In the genomic region with DNA sequence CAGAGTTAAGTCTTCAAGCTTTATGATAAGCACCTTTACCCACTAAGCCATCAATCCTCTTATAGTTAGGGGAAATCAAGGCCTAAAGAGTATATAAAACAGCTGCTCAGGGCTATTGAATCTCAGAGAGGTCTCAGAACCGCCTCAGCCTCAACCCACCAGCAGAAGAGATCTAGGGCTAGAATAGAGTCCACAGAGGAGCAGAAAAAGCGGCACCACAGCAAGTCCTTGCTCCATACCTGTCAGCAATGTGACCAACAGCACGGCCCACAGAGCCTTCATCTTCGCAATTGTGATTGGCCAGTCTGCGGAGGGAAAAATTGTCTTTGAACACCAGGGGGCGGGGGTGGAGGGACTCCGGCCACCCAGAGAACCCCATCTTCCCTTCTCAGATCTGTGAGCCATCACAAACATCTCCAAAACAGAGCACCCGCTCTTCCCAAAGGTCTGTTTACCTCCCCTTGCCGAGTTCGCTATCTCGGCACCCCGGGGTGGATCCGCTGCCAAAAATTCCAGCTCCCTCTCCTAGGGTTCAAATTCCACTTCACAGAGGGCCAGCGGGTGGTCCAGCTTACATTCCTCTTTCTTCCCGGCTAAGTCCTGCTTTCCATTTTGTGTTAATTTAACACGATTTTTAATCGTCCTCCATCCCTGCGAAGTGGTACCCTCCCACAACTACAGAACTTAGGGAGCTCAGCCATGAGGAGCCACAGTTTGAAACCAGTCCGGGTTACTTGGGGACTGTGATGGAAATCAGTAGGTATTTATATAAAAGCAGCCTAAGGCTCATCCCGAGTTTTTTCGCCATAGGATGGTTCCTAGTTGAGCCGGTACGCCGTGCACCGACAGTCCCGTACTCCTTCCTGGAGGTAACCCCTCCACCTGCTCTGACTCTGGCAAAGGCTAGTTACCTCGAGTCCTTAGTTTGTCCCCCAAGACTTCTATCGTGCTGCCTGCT, we compare ENCODE assay signal across 7 mouse cellular contexts. TPM values are rescaled to one million over a fixed set of nuclear protein-coding genes. Genes with fewer than 3 reads are reported as not detected.
A peak's percentile ranks its signal among the peaks of the same experiment; 100 is the strongest.
DNase-seq lines count a peak whose midpoint lies in the region; ATAC-seq lines count a peak whose summit lies in the region.

No protein-coding gene starts in this region.

- peaks cover 34% of the 10 kb centered on the region for H3K36me3 ChIP-seq in ES-E14 (ENCODE audit: control insufficient read depth, insufficient read depth, low read length, poor library complexity, severe bottlenecking)
- peaks cover 8% of the 10 kb centered on the region; the same call in 1 of the 2 replicates for H3K36me3 ChIP-seq in hindbrain, embryonic 11.5 days (ENCODE audit: control insufficient read depth, insufficient read depth, low read length)
- H3K36me3 ChIP-seq in liver, embryonic 11.5 days (ENCODE audit: control insufficient read depth, insufficient read depth, low read length): peaks cover 22% of the 10 kb centered on the region
- no peaks in the 10 kb centered on the region for H3K36me3 ChIP-seq in neural tube, embryonic 14.5 days (ENCODE audit: control insufficient read depth, insufficient read depth, low read length)

- H3K4me1 ChIP-seq in ES-E14 (ENCODE audit: control insufficient read depth in 2 of 2, insufficient read depth in 2 of 2, low read length in 2 of 2, poor library complexity in 1 of 2): peaks cover 0 to 40% of the 10 kb centered on the region in 2 experiments; a peak in 2 of 4 replicates
- H3K4me1 ChIP-seq in brown adipose tissue, adult 24 weeks (ENCODE audit: control insufficient read depth, insufficient read depth, insufficient read length, low read length): peaks cover 37% of the 10 kb centered on the region
- H3K4me1 ChIP-seq in hindbrain, embryonic 11.5 days (replicated peaks; ENCODE audit: control insufficient read depth, insufficient read depth, low read length): peaks cover 3% of the 10 kb centered on the region; the same call in 1 of the 2 replicates
- peaks cover 75% of the 10 kb centered on the region for H3K4me1 ChIP-seq in liver, embryonic 11.5 days (replicated peaks; ENCODE audit: control insufficient read depth, insufficient read depth, low read length)
- H3K4me1 ChIP-seq in neural tube, embryonic 14.5 days (ENCODE audit: control insufficient read depth, insufficient read depth, low read length): peaks cover 5% of the 10 kb centered on the region

- no peak for DNase-seq in ES-E14 (ENCODE audit: low read depth, low spot score)
- DNase-seq in hindbrain, embryonic 11.5 days (ENCODE audit: low spot score): peak; percentile 65
- DNase-seq in liver, embryonic 11.5 days (ENCODE audit: low spot score): no peak
- DNase-seq in left cerebral cortex, postnatal 36 days (ENCODE audit: low spot score in 2 of 2): no peak
- no peak for DNase-seq in ovary, postnatal 14 days (ENCODE audit: low spot score)

- H3K4me2 ChIP-seq in hindbrain, embryonic 11.5 days (replicated peaks; ENCODE audit: low read depth, low read length): peak overlapping the region; percentile 43
- peak overlapping the region; percentile 76 for H3K4me2 ChIP-seq in liver, embryonic 11.5 days
- H3K4me2 ChIP-seq in neural tube, embryonic 14.5 days (ENCODE audit: low read depth, low read length): peak overlapping the region; percentile 47

- WGBS in hindbrain, embryonic 11.5 days: 3% methylated on average over 28 of the region's 28 CpGs
- WGBS in liver, embryonic 11.5 days: 4% methylated on average over 28 of the region's 28 CpGs
- 5% methylated on average over 28 of the region's 28 CpGs for WGBS in neural tube, embryonic 14.5 days

- H3K4me3 ChIP-seq in ES-E14 (ENCODE audit: insufficient read depth in 1 of 2, low read depth in 1 of 2, low read length in 2 of 2, poor library complexity in 1 of 2, severe bottlenecking in 1 of 2): peak overlapping the region; percentile 61 to 79
- H3K4me3 ChIP-seq in brown adipose tissue, adult 24 weeks (ENCODE audit: insufficient read depth, low read depth, low read length): peak overlapping the region; percentile 64
- peak overlapping the region; percentile 29 for H3K4me3 ChIP-seq in hindbrain, embryonic 11.5 days (ENCODE audit: low read depth, low read length)
- H3K4me3 ChIP-seq in liver, embryonic 11.5 days (ENCODE audit: low read depth, low read length): peak overlapping the region; percentile 58
- H3K4me3 ChIP-seq in neural tube, embryonic 14.5 days (ENCODE audit: low read depth, low read length): peak overlapping the region; percentile 28

- no peak for ATAC-seq in hindbrain, embryonic 11.5 days (ENCODE audit: low FRiP score)
- no peak for ATAC-seq in liver, embryonic 11.5 days (replicated peaks; ENCODE audit: low FRiP score)
- ATAC-seq in neural tube, embryonic 14.5 days (ENCODE audit: low read depth): no peak

- H3K9me3 ChIP-seq in ES-E14 (ENCODE audit: control insufficient read depth, insufficient read depth, low read depth, low read length): no peaks in the 10 kb centered on the region
- H3K9me3 ChIP-seq in hindbrain, embryonic 11.5 days (ENCODE audit: control insufficient read depth, low read length): no peaks in the 10 kb centered on the region
- H3K9me3 ChIP-seq in liver, embryonic 11.5 days (ENCODE audit: control insufficient read depth, low read length): no peaks in the 10 kb centered on the region
- H3K9me3 ChIP-seq in neural tube, embryonic 14.5 days (ENCODE audit: control insufficient read depth, low read length): no peaks in the 10 kb centered on the region

- H3K27ac ChIP-seq in ES-E14 (ENCODE audit: insufficient read depth, low read depth, low read length, poor library complexity, severe bottlenecking): peak overlapping the region; percentile 67
- H3K27ac ChIP-seq in brown adipose tissue, adult 24 weeks (replicated peaks; ENCODE audit: low read depth, low read length): peak overlapping the region; percentile 90
- no peak overlapping the region for H3K27ac ChIP-seq in hindbrain, embryonic 11.5 days (ENCODE audit: low read depth, low read length)
- H3K27ac ChIP-seq in liver, embryonic 11.5 days (ENCODE audit: low read depth, low read length): peak overlapping the region; percentile 68
- no peak overlapping the region for H3K27ac ChIP-seq in neural tube, embryonic 14.5 days (ENCODE audit: low read depth, low read length)

- in situ Hi-C loops in ES-E14 (cut with MboI; ENCODE audit: low sequenced_read_pairs in 2 of 2, unreplicated experiment in 2 of 2): no loop called here

- no peaks in the 10 kb centered on the region for H3K27me3 ChIP-seq in hindbrain, embryonic 11.5 days (ENCODE audit: control insufficient read depth, insufficient read depth, low read length)
- no peaks in the 10 kb centered on the region for H3K27me3 ChIP-seq in liver, embryonic 11.5 days (replicated peaks; ENCODE audit: control insufficient read depth, insufficient read depth, low read length)
- no peaks in the 10 kb centered on the region for H3K27me3 ChIP-seq in neural tube, embryonic 14.5 days (ENCODE audit: control insufficient read depth, insufficient read depth, low read length)

- intact Hi-C loops in left cerebral cortex, postnatal 36 days (cut with DNase I): no loop called here

- peak overlapping the region; percentile 88 for H3K9ac ChIP-seq in ES-E14 (ENCODE audit: insufficient read depth, low read depth, low read length, poor library complexity, severe bottlenecking)
- peak overlapping the region; percentile 59 for H3K9ac ChIP-seq in hindbrain, embryonic 11.5 days (ENCODE audit: low read depth, low read length)
- peak overlapping the region; percentile 69 for H3K9ac ChIP-seq in liver, embryonic 11.5 days (ENCODE audit: low read depth, low read length)
- H3K9ac ChIP-seq in neural tube, embryonic 14.5 days (replicated peaks; ENCODE audit: low read depth, low read length): peak overlapping the region; percentile 39; the same call in 1 of the 2 replicates

RNA-seq across cellular contexts. Expression of gene Apoe, which starts 0.8 kb away (rescaled TPM):
- 683 and 2,144 TPM in 2 replicates for total RNA-seq in ES-E14 (2012; rRNA removed)
- 777 and 1,675 TPM in 2 replicates for polyA plus RNA-seq in brown adipose tissue, adult 24 weeks (2012; ENCODE audit: insufficient read depth, insufficient read length, missing spikeins)
- polyA plus RNA-seq in hindbrain, embryonic 11.5 days (2014; fragmentation: Nextera tagmentation; extraction: Ambion mirVana): 192 and 221 TPM in 2 replicates
- polyA plus RNA-seq in liver, embryonic 11.5 days (2014; fragmentation: Nextera tagmentation; extraction: Ambion mirVana): 1,439 and 1,470 TPM in 2 replicates
- polyA plus RNA-seq in neural tube, embryonic 14.5 days (2014; fragmentation: Nextera tagmentation; extraction: Ambion mirVana): 310 and 558 TPM in 2 replicates
- total RNA-seq in left cerebral cortex, postnatal 36 days (2021): 1,000 to 10,000 TPM; 1,886 to 2,087 TPM

RNA-seq across cellular contexts. Expression of gene Apoc1, which starts 5.8 kb away (rescaled TPM):
- total RNA-seq in ES-E14 (2012; rRNA removed): 72.3 and 106 TPM in 2 replicates
- polyA plus RNA-seq in brown adipose tissue, adult 24 weeks (2012; ENCODE audit: insufficient read depth, insufficient read length, missing spikeins): 1,406 and 1,867 TPM in 2 replicates
- polyA plus RNA-seq in hindbrain, embryonic 11.5 days (2014; fragmentation: Nextera tagmentation; extraction: Ambion mirVana): 3.0 and 3.4 TPM in 2 replicates
- polyA plus RNA-seq in liver, embryonic 11.5 days (2014; fragmentation: Nextera tagmentation; extraction: Ambion mirVana): 173 and 199 TPM in 2 replicates
- polyA plus RNA-seq in neural tube, embryonic 14.5 days (2014; fragmentation: Nextera tagmentation; extraction: Ambion mirVana): 3.0 and 3.2 TPM in 2 replicates
- total RNA-seq in left cerebral cortex, postnatal 36 days (2021): 1 to 10 TPM; 1.5 to 2.9 TPM

RNA-seq across cellular contexts. Expression of gene Apoc4, which starts 16.9 kb away (rescaled TPM):
- total RNA-seq in ES-E14 (2012; rRNA removed): 0.27 and 0.48 TPM in 2 replicates
- polyA plus RNA-seq in brown adipose tissue, adult 24 weeks (2012; ENCODE audit: insufficient read depth, insufficient read length, missing spikeins): not detected in 2 replicates
- polyA plus RNA-seq in hindbrain, embryonic 11.5 days (2014; fragmentation: Nextera tagmentation; extraction: Ambion mirVana): not detected in 2 replicates
- polyA plus RNA-seq in liver, embryonic 11.5 days (2014; fragmentation: Nextera tagmentation; extraction: Ambion mirVana): 4.8 and 5.4 TPM in 2 replicates
- polyA plus RNA-seq in neural tube, embryonic 14.5 days (2014; fragmentation: Nextera tagmentation; extraction: Ambion mirVana): 0.20 and 0.27 TPM in 2 replicates
- total RNA-seq in left cerebral cortex, postnatal 36 days (2021): not detected

RNA-seq across cellular contexts. Expression of gene Gm44805, which starts 17.0 kb away (rescaled TPM):
- 0.48 TPM in 1 of 2 replicates, not detected in the other for total RNA-seq in ES-E14 (2012; rRNA removed)
- polyA plus RNA-seq in brown adipose tissue, adult 24 weeks (2012; ENCODE audit: insufficient read depth, insufficient read length, missing spikeins): not detected in 2 replicates
- polyA plus RNA-seq in hindbrain, embryonic 11.5 days (2014; fragmentation: Nextera tagmentation; extraction: Ambion mirVana): not detected in 2 replicates
- polyA plus RNA-seq in liver, embryonic 11.5 days (2014; fragmentation: Nextera tagmentation; extraction: Ambion mirVana): not detected in 2 replicates
- polyA plus RNA-seq in neural tube, embryonic 14.5 days (2014; fragmentation: Nextera tagmentation; extraction: Ambion mirVana): not detected in 2 replicates
- total RNA-seq in left cerebral cortex, postnatal 36 days (2021): not detected

RNA-seq across cellular contexts. Expression of gene Tomm40, which starts 17.0 kb away (rescaled TPM):
- total RNA-seq in ES-E14 (2012; rRNA removed): 342 and 366 TPM in 2 replicates
- 64.2 and 86.3 TPM in 2 replicates for polyA plus RNA-seq in brown adipose tissue, adult 24 weeks (2012; ENCODE audit: insufficient read depth, insufficient read length, missing spikeins)
- polyA plus RNA-seq in hindbrain, embryonic 11.5 days (2014; fragmentation: Nextera tagmentation; extraction: Ambion mirVana): 113 and 129 TPM in 2 replicates
- 259 and 264 TPM in 2 replicates for polyA plus RNA-seq in liver, embryonic 11.5 days (2014; fragmentation: Nextera tagmentation; extraction: Ambion mirVana)
- 121 and 124 TPM in 2 replicates for polyA plus RNA-seq in neural tube, embryonic 14.5 days (2014; fragmentation: Nextera tagmentation; extraction: Ambion mirVana)
- total RNA-seq in left cerebral cortex, postnatal 36 days (2021): 100 to 1,000 TPM; 113 to 125 TPM

Comparison
In these comparisons a context has a peak if more than half of its experiments do, and no peak if none do; other contexts are left out.
1. H3K27ac ChIP-seq: peak in ES-E14 (single experiment), brown adipose tissue, adult 24 weeks (single experiment) and liver, embryonic 11.5 days (single experiment); none in hindbrain, embryonic 11.5 days (single experiment) and neural tube, embryonic 14.5 days (single experiment).
2. RNA of gene Apoc1, which starts 5.8 kb away (polyA plus RNA-seq): 1,406 to 1,867 TPM in brown adipose tissue, adult 24 weeks and 173 to 199 TPM in liver, embryonic 11.5 days; 3.0 to 3.4 TPM in hindbrain, embryonic 11.5 days and 3.0 to 3.2 TPM in neural tube, embryonic 14.5 days; every median in the first group is over 10 times any median in the second.
3. Peak in every context shown above with its lines, with median percentiles within 50 percentile points of each other: H3K4me3 ChIP-seq, H3K9ac ChIP-seq and H3K4me2 ChIP-seq.